Mouse (Mus musculus): ENCODE measurements at regions not wholly inside any gene's neighbourhood (a gene's known extent, or its start where the extent isn't known, plus 50 kb on each side); places are given as distances from the start of the nearest gene placed in this dataset.

- no peak overlapping the region for H3K4me2 ChIP-seq (replicated peaks)
- whole genome bisulfite sequencing, result 87% methylated on average over 7 of the region's 7 CpGs
- H3K4me1 ChIP-seq (replicated peaks; ENCODE audit: control insufficient read depth, insufficient read depth, low read length), result no peaks in the 10 kb centered on the region
- H3K36me3 ChIP-seq (replicated peaks; ENCODE audit: control insufficient read depth, insufficient read depth), result no peaks in the 10 kb centered on the region
- H3K9me3 ChIP-seq (ENCODE audit: control insufficient read depth, low read length), result no peaks in the 10 kb centered on the region
- no peak overlapping the region for H3K27ac ChIP-seq
- DNase-seq (ENCODE audit: low spot score), result no peak
- H3K9ac ChIP-seq, result no peak overlapping the region
- no peaks in the 10 kb centered on the region for H3K27me3 ChIP-seq (ENCODE audit: control insufficient read depth, insufficient read depth, low read length)
- no peak overlapping the region for H3K4me3 ChIP-seq (replicated peaks; ENCODE audit: low read length)
- no peak for ATAC-seq (ENCODE audit: low FRiP score)
Observed at GRCm38 (mm10) chr4:89460170-89460762, 149.4 kb upstream of the Cdkn2b start.

GRCm38 (mm10) chr4:89459346-89459666, 148.5 kb upstream of the Cdkn2b start:
- 98% methylated on average over 1 of the region's 1 CpGs for WGBS
- DNase-seq (ENCODE audit: low spot score) (no peak), ATAC-seq (ENCODE audit: low FRiP score) (no peak)
- no peak overlapping the region for H3K4me3 ChIP-seq (replicated peaks; ENCODE audit: low read length)
- H3K4me1 ChIP-seq (replicated peaks; ENCODE audit: control insufficient read depth, insufficient read depth, low read length), result no peaks in the 10 kb centered on the region
- no peak overlapping the region for H3K4me2 ChIP-seq (replicated peaks)
- no peaks in the 10 kb centered on the region for H3K9me3 ChIP-seq (ENCODE audit: control insufficient read depth, low read length)
- H3K9ac ChIP-seq, result no peak overlapping the region
- no peaks in the 10 kb centered on the region for H3K36me3 ChIP-seq (replicated peaks; ENCODE audit: control insufficient read depth, insufficient read depth)
- no peaks in the 10 kb centered on the region for H3K27me3 ChIP-seq (ENCODE audit: control insufficient read depth, insufficient read depth, low read length)
- H3K27ac ChIP-seq, result no peak overlapping the region

DNA sequence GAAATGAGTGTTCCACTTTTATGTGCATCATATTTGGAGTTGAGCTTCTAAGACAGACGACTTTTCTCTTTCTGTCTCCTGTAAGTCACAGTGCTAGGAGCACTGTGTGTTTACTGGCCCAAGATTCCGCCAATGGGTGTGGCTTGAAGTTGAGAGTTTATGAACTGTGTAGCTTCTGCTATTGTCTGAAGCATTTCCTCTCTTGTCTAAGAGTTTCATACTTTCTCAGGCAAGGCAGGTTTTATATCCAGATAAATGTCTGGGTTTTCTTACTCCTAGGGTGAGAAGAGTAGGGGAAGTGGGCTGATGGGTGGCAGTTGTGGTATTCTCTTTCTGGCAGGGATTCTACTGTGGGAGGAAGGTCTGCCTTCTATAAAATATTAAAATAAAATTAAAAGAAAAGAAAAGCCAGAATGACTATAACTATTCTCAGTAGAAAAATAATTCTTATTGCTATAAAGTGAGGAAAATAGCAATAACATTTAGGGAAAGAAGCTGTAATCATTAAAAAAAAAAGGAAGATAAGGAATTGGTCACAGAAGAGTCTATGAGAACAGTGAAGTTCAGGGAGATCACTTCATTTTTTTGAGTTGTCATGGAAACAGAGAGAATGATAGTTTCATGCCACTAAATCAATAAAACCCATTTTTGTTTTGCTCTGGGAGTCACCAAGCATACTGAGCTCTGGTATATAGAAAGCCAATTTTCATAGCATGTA, 147.9 kb upstream of the Cdkn2b start:
- ATAC-seq (ENCODE audit: low FRiP score) (no peak), DNase-seq (ENCODE audit: low spot score) (no peak)
- H3K27me3 ChIP-seq (ENCODE audit: control insufficient read depth, insufficient read depth, low read length), result no peaks in the 10 kb centered on the region
- 82% methylated on average over 2 of the region's 2 CpGs for WGBS
- no peak overlapping the region for H3K4me2 ChIP-seq (replicated peaks)
- H3K9ac ChIP-seq, result no peak overlapping the region
- H3K9me3 ChIP-seq (ENCODE audit: control insufficient read depth, low read length), result no peaks in the 10 kb centered on the region
- H3K27ac ChIP-seq, result no peak overlapping the region
- H3K36me3 ChIP-seq (replicated peaks; ENCODE audit: control insufficient read depth, insufficient read depth), result no peaks in the 10 kb centered on the region
- no peaks in the 10 kb centered on the region for H3K4me1 ChIP-seq (replicated peaks; ENCODE audit: control insufficient read depth, insufficient read depth, low read length)
- H3K4me3 ChIP-seq (replicated peaks; ENCODE audit: low read length), result no peak overlapping the region

GRCm38 (mm10) chr4:89457861-89458260, 147.0 kb upstream of the Cdkn2b start:
- Histone ChIP-seq H3K4me2 (replicated peaks) (no peak overlapping the region), H3K4me1 (replicated peaks; ENCODE audit: control insufficient read depth, insufficient read depth, low read length) (no peaks in the 10 kb centered on the region), H3K9ac (no peak overlapping the region), H3K36me3 (replicated peaks; ENCODE audit: control insufficient read depth, insufficient read depth) (no peaks in the 10 kb centered on the region), H3K9me3 (ENCODE audit: control insufficient read depth, low read length) (no peaks in the 10 kb centered on the region), H3K4me3 (replicated peaks; ENCODE audit: low read length) (no peak overlapping the region), H3K27me3 (ENCODE audit: control insufficient read depth, insufficient read depth, low read length) (no peaks in the 10 kb centered on the region), H3K27ac (no peak overlapping the region)
- ATAC-seq (ENCODE audit: low FRiP score) (no peak), DNase-seq (ENCODE audit: low spot score) (no peak)
- 92% methylated on average over 2 of the region's 2 CpGs for WGBS

DNA sequence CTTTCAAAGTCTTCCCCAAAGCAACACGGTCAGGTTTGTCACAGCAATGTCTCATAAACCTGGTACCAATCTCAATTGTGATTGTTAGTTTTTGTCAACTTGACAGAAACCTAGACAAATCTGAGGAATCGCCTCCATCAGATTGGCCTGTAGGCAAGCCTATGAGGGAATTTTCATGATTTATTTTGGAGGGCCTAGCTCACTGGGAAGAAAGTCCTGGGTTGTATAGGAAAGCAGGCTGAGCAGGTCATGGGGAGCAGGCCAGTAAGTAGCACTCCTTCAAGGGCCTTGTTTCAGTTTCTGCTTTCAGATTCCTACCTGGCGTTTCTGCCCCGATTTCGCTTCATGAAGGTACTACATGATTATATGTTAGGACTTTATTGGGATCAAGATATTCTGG, 144.1 kb upstream of the Cdkn2b start:
- Histone ChIP-seq H3K27ac (no peak overlapping the region), H3K27me3 (ENCODE audit: control insufficient read depth, insufficient read depth, low read length) (no peaks in the 10 kb centered on the region), H3K9ac (no peak overlapping the region), H3K9me3 (ENCODE audit: control insufficient read depth, low read length) (no peaks in the 10 kb centered on the region), H3K4me1 (replicated peaks; ENCODE audit: control insufficient read depth, insufficient read depth, low read length) (no peaks in the 10 kb centered on the region), H3K4me3 (replicated peaks; ENCODE audit: low read length) (no peak overlapping the region), H3K36me3 (replicated peaks; ENCODE audit: control insufficient read depth, insufficient read depth) (no peaks in the 10 kb centered on the region), H3K4me2 (replicated peaks) (no peak overlapping the region)
- WGBS, result 94% methylated on average over 5 of the region's 5 CpGs
- no peak for ATAC-seq (ENCODE audit: low FRiP score)
- no peak for DNase-seq (ENCODE audit: low spot score)

GRCm38 (mm10) chr4:89453051-89453450, 142.2 kb upstream of the Cdkn2b start:
- Histone ChIP-seq H3K27me3 (ENCODE audit: control insufficient read depth, insufficient read depth, low read length) (no peaks in the 10 kb centered on the region), H3K9ac (no peak overlapping the region), H3K4me2 (replicated peaks) (no peak overlapping the region), H3K9me3 (ENCODE audit: control insufficient read depth, low read length) (no peaks in the 10 kb centered on the region), H3K4me3 (replicated peaks; ENCODE audit: low read length) (no peak overlapping the region), H3K36me3 (replicated peaks; ENCODE audit: control insufficient read depth, insufficient read depth) (no peaks in the 10 kb centered on the region), H3K4me1 (replicated peaks; ENCODE audit: control insufficient read depth, insufficient read depth, low read length) (no peaks in the 10 kb centered on the region), H3K27ac (no peak overlapping the region)
- no peak for DNase-seq (ENCODE audit: low spot score)
- ATAC-seq (ENCODE audit: low FRiP score), result no peak

DNA sequence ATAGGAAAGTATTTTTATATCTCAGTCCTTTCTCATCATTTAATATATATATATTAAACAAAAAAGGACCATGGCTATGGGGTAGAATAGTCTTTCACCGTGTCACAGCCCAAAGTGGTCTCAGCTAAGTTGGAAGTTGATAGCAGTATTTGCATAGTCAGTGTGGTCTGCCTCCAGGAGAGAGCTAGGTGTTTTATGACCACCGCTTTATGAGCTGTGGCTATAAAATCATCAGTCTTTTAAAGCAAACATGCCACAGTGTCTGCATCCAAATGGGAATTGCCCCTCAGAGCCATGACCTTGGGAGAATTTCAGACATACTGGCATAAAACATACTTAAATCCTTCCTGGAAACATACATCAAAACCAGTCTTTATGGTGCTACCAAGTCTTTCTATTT, 140.9 kb upstream of the Cdkn2b start:
- no peak overlapping the region for H3K9ac ChIP-seq
- no peaks in the 10 kb centered on the region for H3K9me3 ChIP-seq (ENCODE audit: control insufficient read depth, low read length)
- no peaks in the 10 kb centered on the region for H3K36me3 ChIP-seq (replicated peaks; ENCODE audit: control insufficient read depth, insufficient read depth)
- H3K4me1 ChIP-seq (replicated peaks; ENCODE audit: control insufficient read depth, insufficient read depth, low read length), result no peaks in the 10 kb centered on the region
- WGBS, result 70% methylated on average over 2 of the region's 2 CpGs
- no peak for DNase-seq (ENCODE audit: low spot score)
- H3K4me2 ChIP-seq (replicated peaks), result no peak overlapping the region
- H3K27me3 ChIP-seq (ENCODE audit: control insufficient read depth, insufficient read depth, low read length), result no peaks in the 10 kb centered on the region
- ATAC-seq (ENCODE audit: low FRiP score), result no peak
- no peak overlapping the region for H3K27ac ChIP-seq
- H3K4me3 ChIP-seq (replicated peaks; ENCODE audit: low read length), result no peak overlapping the region

DNA sequence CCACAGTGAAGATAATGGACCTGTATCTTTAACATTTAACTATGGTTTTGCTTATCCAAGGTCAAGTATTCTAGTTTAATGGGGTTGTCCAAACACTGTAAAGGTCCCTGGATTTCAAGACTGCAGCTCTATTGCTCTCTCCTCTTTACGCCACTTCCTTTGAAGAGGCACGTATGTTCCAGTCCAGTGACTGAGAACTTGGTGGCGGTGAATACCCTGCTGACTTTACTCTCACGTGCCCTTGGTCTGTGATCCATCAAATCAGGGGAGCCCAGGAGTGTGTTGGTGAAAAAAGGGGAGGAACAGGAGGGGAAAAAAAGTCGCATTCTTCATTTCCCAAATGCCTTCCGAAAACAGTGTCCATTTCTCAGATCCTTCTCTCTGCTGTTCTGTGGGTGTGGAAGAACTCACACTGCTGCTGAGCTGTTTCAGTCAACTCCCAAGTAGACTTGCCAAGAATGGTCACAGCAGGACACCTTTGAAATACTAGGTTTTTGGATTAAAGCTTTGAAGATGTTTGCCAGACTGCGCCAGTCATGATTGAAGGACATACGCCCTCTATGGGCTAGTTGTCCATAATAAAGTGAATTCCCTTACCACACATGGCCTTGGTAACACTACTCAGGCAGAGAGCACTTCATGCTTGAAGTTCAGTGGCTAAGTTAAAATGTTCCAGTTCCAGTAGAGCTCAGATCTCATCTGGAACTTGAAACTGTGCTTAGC, 136.1 kb upstream of the Cdkn2b start:
- H3K36me3 ChIP-seq (replicated peaks; ENCODE audit: control insufficient read depth, insufficient read depth), result no peaks in the 10 kb centered on the region
- H3K9ac ChIP-seq, result no peak overlapping the region
- 57% methylated on average over 8 of the region's 8 CpGs for WGBS
- DNase-seq (ENCODE audit: low spot score) (peak; percentile 56), ATAC-seq (ENCODE audit: low FRiP score) (no peak)
- no peaks in the 10 kb centered on the region for H3K27me3 ChIP-seq (ENCODE audit: control insufficient read depth, insufficient read depth, low read length)
- no peak overlapping the region for H3K4me3 ChIP-seq (replicated peaks; ENCODE audit: low read length)
- no peak overlapping the region for H3K4me2 ChIP-seq (replicated peaks)
- H3K9me3 ChIP-seq (ENCODE audit: control insufficient read depth, low read length), result no peaks in the 10 kb centered on the region
- H3K4me1 ChIP-seq (replicated peaks; ENCODE audit: control insufficient read depth, insufficient read depth, low read length), result no peaks in the 10 kb centered on the region
- no peak overlapping the region for H3K27ac ChIP-seq

GRCm38 (mm10) chr4:89446156-89446716, 135.4 kb upstream of the Cdkn2b start:
- H3K4me1 ChIP-seq (replicated peaks; ENCODE audit: control insufficient read depth, insufficient read depth, low read length), result no peaks in the 10 kb centered on the region
- ATAC-seq (ENCODE audit: low FRiP score) (0 out of 2 replicates have a peak, but pooled peaks have one; percentile 37), DNase-seq (ENCODE audit: low spot score) (no peak)
- no peaks in the 10 kb centered on the region for H3K36me3 ChIP-seq (replicated peaks; ENCODE audit: control insufficient read depth, insufficient read depth)
- H3K4me3 ChIP-seq (replicated peaks; ENCODE audit: low read length), result no peak overlapping the region
- no peak overlapping the region for H3K4me2 ChIP-seq (replicated peaks)
- H3K27me3 ChIP-seq (ENCODE audit: control insufficient read depth, insufficient read depth, low read length), result no peaks in the 10 kb centered on the region
- H3K9ac ChIP-seq, result no peak overlapping the region
- H3K9me3 ChIP-seq (ENCODE audit: control insufficient read depth, low read length), result no peaks in the 10 kb centered on the region
- H3K27ac ChIP-seq, result no peak overlapping the region
- WGBS, result 70% methylated on average over 6 of the region's 6 CpGs
